Mouse (Mus musculus): ENCODE data around the gene Tunar. TPM values are rescaled to one million over a fixed set of nuclear protein-coding genes. Genes with fewer than 3 reads are reported as not detected.

Tunar gene
- polyA plus RNA-seq, 1 experiment = not detected

DNA sequence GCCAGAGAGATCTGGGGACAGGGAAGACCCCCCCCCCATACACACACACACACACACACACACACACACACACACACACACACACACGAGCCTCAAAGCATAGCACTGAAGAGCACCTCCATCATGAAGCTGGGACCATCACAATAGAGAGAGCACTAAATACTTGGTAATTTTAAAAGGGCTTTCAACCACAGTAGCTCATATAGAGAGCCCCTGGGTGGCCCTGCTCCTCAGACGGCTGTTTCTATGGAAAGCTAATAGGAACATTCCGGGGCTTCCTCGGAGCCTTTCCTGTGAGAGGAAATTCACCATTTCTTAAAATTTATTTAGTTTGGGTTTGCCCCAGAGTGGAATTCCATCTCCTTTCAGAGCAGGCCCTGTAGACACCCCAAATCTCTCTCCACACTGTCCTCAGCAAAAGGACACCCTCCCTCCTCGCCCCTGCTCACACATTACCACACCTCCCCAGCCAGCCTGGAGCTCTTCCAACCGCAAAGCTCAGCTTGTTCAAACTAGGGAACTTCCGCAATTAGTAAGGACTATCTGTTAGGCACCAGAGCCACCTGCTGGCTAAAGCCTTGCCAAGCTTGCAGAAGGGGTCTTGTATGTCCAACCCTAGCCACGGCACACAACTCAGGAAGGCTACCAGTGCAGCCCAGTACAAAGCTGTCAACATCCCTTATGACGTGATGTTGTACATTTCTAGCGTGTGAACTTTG is 93.5 kb downstream of the Tunar start:
- Histone ChIP-seq H3K27ac (ENCODE audit: insufficient read depth, low read depth, low read length) (no peak overlapping the region), H3K4me1 (ENCODE audit: control insufficient read depth, insufficient read depth, low read length) (no peaks in the 10 kb centered on the region), H3K4me3 (ENCODE audit: insufficient read depth, low read depth, low read length) (no peak overlapping the region), H3K36me3 (ENCODE audit: control insufficient read depth, insufficient read depth, low read length) (no peaks in the 10 kb centered on the region), H3K27me3 (replicated peaks; ENCODE audit: control insufficient read depth, insufficient read depth, low read length) (no peaks in the 10 kb centered on the region)
- WGBS = 23% methylated on average over 10 of the region's 10 CpGs
- TF ChIP-seq CTCF (conservative IDR thresholded peaks at IDR 0.05; ENCODE audit: insufficient read depth, insufficient read length, low read depth, low read length) = no peak; the same call in 1 of the 2 replicates
- TF ChIP-seq POLR2A (IDR thresholded peaks at IDR 0.05; ENCODE audit: low read depth, low read length) = no peak
- peak; percentile 81 for DNase-seq

GRCm38 (mm10) chr12:105431872-105432271 is 98.2 kb downstream of the Tunar start:
- peak; percentile 38; the same call in 1 of the 2 replicates for TF ChIP-seq CTCF (conservative IDR thresholded peaks at IDR 0.05; ENCODE audit: insufficient read depth, insufficient read length, low read depth, low read length)
- no peak for TF ChIP-seq POLR2A (IDR thresholded peaks at IDR 0.05; ENCODE audit: low read depth, low read length)
- no peaks in the 10 kb centered on the region for H3K27me3 ChIP-seq (replicated peaks; ENCODE audit: control insufficient read depth, insufficient read depth, low read length)
- H3K4me1 ChIP-seq (ENCODE audit: control insufficient read depth, insufficient read depth, low read length) = no peaks in the 10 kb centered on the region
- no peaks in the 10 kb centered on the region for H3K36me3 ChIP-seq (ENCODE audit: control insufficient read depth, insufficient read depth, low read length)
- no peak overlapping the region for H3K4me3 ChIP-seq (ENCODE audit: insufficient read depth, low read depth, low read length)
- DNase-seq = no peak
- H3K27ac ChIP-seq (ENCODE audit: insufficient read depth, low read depth, low read length) = no peak overlapping the region
- WGBS = 36% methylated on average over 3 of the region's 3 CpGs

DNA sequence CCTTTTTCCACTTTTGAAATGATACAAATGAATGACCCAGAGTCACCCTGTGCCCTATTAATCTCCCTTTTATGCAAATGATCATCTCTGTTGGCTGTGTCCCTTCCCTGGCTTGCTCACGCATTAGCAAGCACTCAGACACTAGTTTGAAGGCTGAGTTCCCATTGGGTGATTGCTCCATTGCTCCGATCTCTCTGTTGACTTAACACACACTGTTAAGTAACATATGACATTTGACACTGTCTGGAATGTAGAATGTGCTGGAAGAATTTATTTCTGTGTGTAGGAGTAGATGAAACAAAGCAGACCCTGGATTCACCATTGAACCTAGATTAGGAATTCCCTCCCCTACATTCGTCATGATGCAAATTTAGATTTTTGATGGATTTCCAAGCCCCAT is 99.1 kb downstream of the Tunar start:
- no peaks in the 10 kb centered on the region for H3K4me1 ChIP-seq (ENCODE audit: control insufficient read depth, insufficient read depth, low read length)
- no peaks in the 10 kb centered on the region for H3K27me3 ChIP-seq (replicated peaks; ENCODE audit: control insufficient read depth, insufficient read depth, low read length)
- WGBS = 46% methylated on average over 3 of the region's 3 CpGs
- H3K36me3 ChIP-seq (ENCODE audit: control insufficient read depth, insufficient read depth, low read length) = no peaks in the 10 kb centered on the region
- H3K27ac ChIP-seq (ENCODE audit: insufficient read depth, low read depth, low read length) = no peak overlapping the region
- DNase-seq = peak; percentile 11
- no peak for TF ChIP-seq CTCF (conservative IDR thresholded peaks at IDR 0.05; ENCODE audit: insufficient read depth, insufficient read length, low read depth, low read length)
- no peak overlapping the region for H3K4me3 ChIP-seq (ENCODE audit: insufficient read depth, low read depth, low read length)

Other genes with a start within 250 kb of the Tunar start
- not detected in 2 replicates for gene Tcl1b2, start 187.9 kb upstream of the Tunar start, polyA plus RNA-seq (2012; rRNA removed)
- not detected in 2 replicates for gene Tcl1b1, start 174.2 kb upstream of the Tunar start, polyA plus RNA-seq (2012; rRNA removed)
- not detected in 2 replicates for gene Tcl1b5, start 157.5 kb upstream of the Tunar start, polyA plus RNA-seq (2012; rRNA removed)
- not detected in 2 replicates for gene Tcl1b3, start 142.8 kb upstream of the Tunar start, polyA plus RNA-seq (2012; rRNA removed)
- gene Tcl1b4, start 131.9 kb upstream of the Tunar start, polyA plus RNA-seq (2012; rRNA removed) = not detected in 2 replicates
- not detected in 2 replicates for gene Tcl1, start 111.1 kb upstream of the Tunar start, polyA plus RNA-seq (2012; rRNA removed)
- gene D430019H16Rik, start 120.0 kb downstream of the Tunar start, polyA plus RNA-seq (2012; rRNA removed) = 3.5 and 3.7 TPM in 2 replicates
- 0.54 and 0.64 TPM in 2 replicates for gene Bdkrb2, start 229.4 kb downstream of the Tunar start, polyA plus RNA-seq (2012; rRNA removed)